ENCODE assay signal across 21 mouse cellular contexts in the genomic region with DNA sequence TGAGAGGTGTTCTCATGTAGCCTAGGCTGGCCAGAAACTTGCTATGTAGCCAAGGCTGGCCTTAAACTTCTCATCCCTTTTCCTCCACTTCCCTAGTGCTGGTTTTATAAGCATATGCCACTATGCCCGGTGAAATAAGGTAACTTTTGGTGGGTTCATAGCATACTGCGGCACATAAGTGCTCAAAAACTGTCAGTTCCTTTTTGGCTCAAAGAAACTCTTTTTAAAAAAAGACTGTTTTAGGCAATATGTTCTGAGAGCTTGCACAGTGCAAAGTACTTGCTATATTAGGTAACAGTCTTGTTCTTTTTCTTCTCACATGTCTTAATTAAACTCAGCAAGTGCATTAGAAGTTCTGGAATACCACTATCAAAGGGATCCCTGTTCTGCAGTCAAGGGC. TPM values are rescaled to one million over a fixed set of nuclear protein-coding genes. Genes with fewer than 3 reads are reported as not detected.
DNase-seq lines count a peak whose midpoint lies in the region; ATAC-seq lines count a peak whose summit lies in the region.
"Had no signal": no experiment of that assay in that cellular context is flagged by ENCODE, and none has a peak within 500 bp of the region (broad histone marks: within the 10 kb centered on the region; RNA-seq: fewer than 3 reads in every experiment).

No protein-coding gene starts in this region.

- intact Hi-C loops in left cerebral cortex, postnatal 25 days (cut with DNase I): no loop called here
- intact Hi-C loops in left cerebral cortex, postnatal 14 days (cut with DNase I): no loop called here
- intact Hi-C loops in gastrocnemius, postnatal 36 days (cut with DNase I): no loop called here
- intact Hi-C loops in gastrocnemius, postnatal 14 days (cut with DNase I; ENCODE audit: low total_unique reads): no loop called here

- ATAC-seq in frontal cortex, adult (ENCODE audit: low TSS enrichment): peak; percentile 90
- ATAC-seq: activated CD4-positive, CD25-positive, alpha-beta regulatory T cell, adult 4 months; CD4-positive, CD25-positive, alpha-beta regulatory T cell, adult 4 months; Patski had no signal

- DNase-seq in frontal cortex, adult 2 months (ENCODE audit: extremely low spot score in 1 of 2, low spot score in 1 of 2): no peak
- DNase-seq in left cerebral cortex, postnatal 25 days (ENCODE audit: low spot score in 2 of 2): peak; percentile 14 to 54
- DNase-seq in left cerebral cortex, postnatal 14 days (ENCODE audit: low spot score in 2 of 2): no peak
- peak; percentile 46 for DNase-seq in brain, adult 2 months (ENCODE audit: low read depth, low spot score)
- DNase-seq in telencephalon, adult 2 months (ENCODE audit: low read depth, low spot score): peak; percentile 57
- DNase-seq in gastrocnemius, postnatal 36 days: no peak
- no peak for DNase-seq in gastrocnemius, postnatal 14 days
- DNase-seq: adrenal gland, adult 2 months; adrenal gland, adult 8-10 months; adrenal gland, postnatal 10 days; adrenal gland, postnatal 14 days; adrenal gland, postnatal 25 days; adrenal gland, postnatal 36 days; B cell, adult 2 months; cerebellum, adult 11 months; cerebellum, adult 11-12 months; cerebellum, adult 18-20 months had no signal

RNA-seq across cellular contexts. Expression of a gene that starts 27.1 kb away (rescaled TPM):
- polyA plus RNA-seq in frontal cortex, adult 2 months (2012; rRNA removed): 2.5 and 2.9 TPM in 2 replicates
- total RNA-seq in left cerebral cortex, postnatal 25 days (2021): 1 to 10 TPM; 5.7 to 7.0 TPM
- total RNA-seq in left cerebral cortex, postnatal 14 days (2021): 1 to 10 TPM; 5.9 to 6.4 TPM
- total RNA-seq in gastrocnemius, postnatal 36 days (2021): 10 to 100 TPM; 10.2 to 11.5 TPM
- total RNA-seq in gastrocnemius, postnatal 14 days (2021): 1 to 10 TPM; 8.0 to 8.1 TPM

Comparison
In these comparisons a context has a peak if more than half of its experiments do, and no peak if none do; other contexts are left out.
1. DNase-seq: peak in left cerebral cortex, postnatal 25 days (2 of 2), brain, adult 2 months (single experiment) and telencephalon, adult 2 months (single experiment); none in frontal cortex, adult 2 months (0 of 2), left cerebral cortex, postnatal 14 days (0 of 2), gastrocnemius, postnatal 36 days (0 of 2) and gastrocnemius, postnatal 14 days (single experiment).